Mouse (Mus musculus) adipocyte (in vitro differentiated cells): ENCODE results near the gene Gm7879.
A peak's percentile ranks its signal among the peaks of the same experiment; 100 is the strongest.
"Not testable (repeated sequence)": the region's sequence is repeated elsewhere in the genome, so short reads cannot be mapped to it uniquely, and the experiment has no call there.

ENCODE experiments used
- DNase-seq: peaks from one replicate; pipeline ENCODE4 v3.0.0-alpha.2; 2016; ENCODE audit warnings: low spot score

Gm7879 gene

GRCm38 (mm10) chr5:43912844-43913243, at the start of gene Gm7879:
Gene Gm7879, plus strand, starts transcription at chr5:43913144.
- not testable (repeated sequence) for DNase-seq

- DNase-seq: no peak
These were observed 49.3 kb upstream of the Gm7879 start for GRCm38 (mm10) chr5:43863642-43864041.

DNA sequence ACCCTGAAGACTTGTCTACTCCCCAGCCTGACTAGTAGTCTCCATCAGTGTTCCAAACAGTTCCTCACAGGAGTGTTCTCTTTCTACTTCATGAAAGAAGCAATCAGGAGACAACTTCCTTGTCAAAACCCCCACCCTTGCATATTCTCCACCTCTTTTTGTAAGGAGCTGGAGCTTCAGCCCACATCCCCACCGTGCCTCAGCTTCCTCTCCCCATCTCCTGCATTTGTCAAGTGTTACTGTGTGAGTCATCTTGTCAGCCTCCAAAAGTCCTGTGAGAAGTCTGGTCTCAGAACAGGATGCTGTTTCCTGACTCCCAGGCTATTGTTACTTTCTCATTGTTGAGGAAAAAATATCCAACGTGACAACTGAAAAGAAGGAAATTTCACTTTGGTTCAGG, 47.6 kb upstream of the Gm7879 start:
- no peak for DNase-seq

DNA sequence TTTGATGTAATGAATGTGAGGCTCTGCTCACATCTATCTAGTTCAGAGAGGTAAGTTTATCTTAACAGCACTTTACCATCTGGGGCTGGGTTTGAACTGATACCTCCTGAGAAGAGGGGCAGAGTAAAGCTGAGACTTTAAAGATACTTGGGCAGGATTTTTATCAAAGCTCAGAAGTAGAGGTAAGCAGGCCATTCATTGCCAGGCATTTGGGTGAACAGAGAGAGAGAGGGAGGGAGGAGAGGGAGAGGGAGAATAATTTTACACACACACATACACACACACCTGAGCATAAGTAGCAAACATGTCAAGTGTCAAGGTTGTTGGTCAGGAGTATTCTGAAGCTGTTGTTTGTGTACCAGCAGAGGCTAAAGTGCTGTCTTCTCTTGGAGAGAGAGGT, 44.7 kb upstream of the Gm7879 start, which contains the start of gene Cd38:
Gene Cd38, plus strand, starts transcription at position 301 of the 400 bp plus-strand sequence.
- no peak for DNase-seq

GRCm38 (mm10) chr5:43868711-43869600, 44.0 kb upstream of the Gm7879 start:
- DNase-seq: peak; percentile 26

DNA sequence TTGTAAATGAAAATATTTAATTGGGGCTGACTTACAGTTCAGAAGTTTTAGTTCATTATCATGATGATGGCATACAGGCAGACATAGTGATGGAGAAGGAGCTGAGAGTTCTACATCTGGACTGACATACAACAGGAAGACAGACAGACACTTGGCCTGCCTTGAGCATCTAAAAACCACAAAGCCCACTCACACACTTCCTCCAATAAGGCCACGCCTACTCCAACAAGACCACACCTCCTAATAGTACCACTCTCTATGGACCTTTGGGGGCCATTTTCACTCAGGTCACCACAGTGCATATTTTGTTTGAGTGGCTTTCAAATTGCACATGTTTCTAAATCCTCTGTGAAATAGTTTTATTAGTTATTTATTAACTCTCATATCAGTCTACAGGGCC, 41.1 kb upstream of the Gm7879 start:
- no peak for DNase-seq

DNA sequence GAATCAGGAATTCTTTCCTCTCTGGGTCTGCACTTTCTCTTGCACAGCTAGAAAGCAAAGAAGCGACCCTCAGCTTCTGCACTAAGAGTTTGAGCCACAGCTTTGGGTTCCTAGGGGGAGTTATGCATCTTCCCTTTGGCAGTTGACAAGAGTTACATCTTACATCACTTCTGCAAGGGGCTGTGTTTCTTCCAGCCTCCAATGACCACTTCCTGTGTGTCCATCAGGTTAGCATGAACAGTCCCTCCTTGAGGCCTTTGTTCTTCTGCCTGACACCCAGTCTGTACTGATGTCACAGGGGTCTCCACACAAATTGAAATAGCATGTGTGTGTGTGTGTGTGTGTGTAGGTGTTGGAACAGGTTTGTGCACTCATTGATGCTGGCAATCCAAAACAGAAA, 40.3 kb upstream of the Gm7879 start:
- DNase-seq: no peak

- no peak for DNase-seq
These were observed 30.9 kb upstream of the Gm7879 start for GRCm38 (mm10) chr5:43882034-43882433.

- no peak for DNase-seq
These were observed 27.7 kb upstream of the Gm7879 start for GRCm38 (mm10) chr5:43885060-43885820.

GRCm38 (mm10) chr5:43892386-43892785, 20.6 kb upstream of the Gm7879 start:
- DNase-seq: peak; percentile 65

DNA sequence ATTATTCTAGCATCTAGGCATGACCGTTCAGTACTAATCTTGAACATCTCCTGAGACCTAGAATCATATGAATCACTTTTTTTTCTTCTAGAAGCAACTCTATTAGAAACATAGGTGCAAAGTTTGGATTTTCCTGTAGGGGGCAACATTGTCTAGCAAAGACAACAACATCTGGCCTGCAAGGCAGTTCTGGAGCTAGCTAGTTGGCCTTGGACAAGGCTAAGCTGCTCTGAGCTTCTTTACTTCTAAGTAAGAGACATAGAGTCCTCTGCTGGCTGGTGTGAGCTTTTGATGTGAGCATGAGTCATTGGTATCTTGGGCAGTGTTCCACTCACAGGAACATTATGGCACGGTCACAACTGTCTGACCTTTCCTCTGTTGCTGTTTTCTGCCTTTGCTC, 18.8 kb upstream of the Gm7879 start:
- peak; percentile 85 for DNase-seq

DNA sequence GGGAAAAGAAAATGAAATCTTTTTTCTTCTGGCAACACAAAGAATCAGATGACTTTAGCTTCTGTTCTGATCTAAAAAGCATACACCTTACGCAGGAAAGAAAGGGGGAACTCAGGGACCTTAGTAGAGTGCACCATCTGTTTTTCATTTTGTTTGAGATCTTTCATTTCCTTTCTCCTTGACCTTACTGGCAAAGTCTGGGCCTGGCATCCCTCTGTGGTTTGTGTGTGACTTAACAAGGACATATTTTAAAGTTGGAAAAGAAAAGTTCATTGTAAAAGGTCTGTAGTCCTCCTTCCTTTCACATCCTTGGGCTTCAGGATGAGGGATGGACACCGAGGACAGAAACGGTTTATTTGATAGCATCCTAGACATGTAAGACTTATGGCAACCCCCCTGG, 17.0 kb upstream of the Gm7879 start:
- no peak for DNase-seq

DNA sequence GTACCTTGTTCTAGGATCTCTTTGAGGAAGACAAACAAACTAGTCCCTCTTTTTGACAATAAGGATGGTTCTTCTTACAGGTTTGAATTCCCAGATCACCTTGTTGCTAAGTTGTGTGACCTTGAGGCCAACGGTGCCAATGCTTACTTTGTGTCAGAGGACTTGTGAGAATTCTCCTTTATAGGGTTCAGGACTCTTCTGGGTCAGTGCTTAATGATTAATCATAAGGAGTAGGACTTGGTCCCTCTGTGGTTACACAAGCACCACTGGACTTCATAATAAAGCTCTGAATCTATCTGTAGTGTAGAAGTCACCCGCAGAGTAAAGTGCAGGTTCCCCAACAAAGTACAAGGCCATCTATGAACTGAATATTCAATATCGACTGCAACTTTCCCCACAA, 8.3 kb upstream of the Gm7879 start:
- no peak for DNase-seq

DNA sequence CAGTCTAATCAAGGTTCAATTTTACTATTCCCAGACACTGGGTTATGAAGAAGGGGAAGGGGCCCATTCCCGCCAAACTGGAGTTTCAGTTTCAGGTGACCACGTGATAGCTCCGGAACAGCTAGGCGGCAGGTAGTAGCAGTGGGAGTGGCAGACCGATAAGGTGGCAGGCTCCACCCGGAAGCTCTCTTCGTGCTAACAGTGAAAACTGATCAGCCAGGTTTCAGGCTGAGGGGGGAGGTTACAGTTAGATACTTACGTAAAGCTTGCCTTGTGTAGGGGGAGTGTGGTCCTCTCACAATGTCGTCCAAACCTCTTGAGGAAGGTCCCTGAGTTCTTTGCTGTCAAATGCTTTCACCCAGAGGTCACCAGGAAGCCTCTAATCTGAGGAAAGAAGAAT, 3.7 kb upstream of the Gm7879 start:
- no peak for DNase-seq

DNA sequence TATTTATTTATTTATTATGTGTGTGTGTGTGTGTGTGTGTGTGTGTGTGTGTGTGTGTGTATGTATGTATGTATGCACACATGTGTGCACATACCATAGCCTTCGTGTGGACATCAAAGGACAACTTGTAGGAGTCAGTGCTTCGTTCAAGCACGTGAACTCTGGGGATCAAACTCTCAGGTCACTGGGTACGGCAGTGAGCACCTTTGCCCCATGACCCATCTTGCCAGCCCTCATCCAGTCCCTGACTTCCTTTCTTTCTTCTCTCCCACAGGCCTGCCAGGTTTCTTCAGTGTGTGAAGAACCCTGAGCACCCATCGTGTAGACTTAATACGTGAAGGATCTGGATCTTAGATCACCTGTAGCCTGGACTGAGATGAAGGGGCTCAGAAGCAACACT, 2.9 kb upstream of the Gm7879 start:
- DNase-seq: no peak

DNA sequence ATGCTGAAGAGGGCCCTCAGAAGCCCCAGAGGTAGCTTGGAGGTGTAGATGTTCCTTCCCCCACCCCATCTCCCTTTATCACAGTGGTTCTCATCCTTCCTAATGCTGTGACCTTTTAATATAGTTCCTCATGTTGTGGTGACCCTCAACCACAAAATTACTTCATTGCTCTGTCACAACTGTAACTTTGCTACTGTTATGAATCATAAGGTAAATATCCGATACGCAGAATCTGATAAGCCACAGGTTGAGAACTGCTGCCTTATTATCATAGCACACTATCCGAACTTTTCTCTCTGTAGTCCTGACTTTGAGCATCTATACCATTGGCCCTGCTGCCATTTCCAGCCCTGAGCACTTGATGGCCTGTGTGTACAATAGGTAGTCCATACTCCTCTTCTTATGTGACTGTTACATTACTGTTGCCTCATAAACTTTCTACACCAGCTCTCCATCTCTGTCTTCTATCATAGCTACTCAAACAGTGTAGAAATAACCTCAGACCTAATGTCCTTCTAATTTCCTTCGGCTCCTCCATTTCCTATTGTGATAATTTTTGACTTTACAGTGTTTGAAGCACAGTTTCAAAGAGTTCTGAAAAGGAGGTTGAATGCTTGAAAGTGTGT, 2.4 kb downstream of the Gm7879 start:
- no peak for DNase-seq

GRCm38 (mm10) chr5:43921877-43922276, 8.9 kb downstream of the Gm7879 start:
- DNase-seq: no peak

DNA sequence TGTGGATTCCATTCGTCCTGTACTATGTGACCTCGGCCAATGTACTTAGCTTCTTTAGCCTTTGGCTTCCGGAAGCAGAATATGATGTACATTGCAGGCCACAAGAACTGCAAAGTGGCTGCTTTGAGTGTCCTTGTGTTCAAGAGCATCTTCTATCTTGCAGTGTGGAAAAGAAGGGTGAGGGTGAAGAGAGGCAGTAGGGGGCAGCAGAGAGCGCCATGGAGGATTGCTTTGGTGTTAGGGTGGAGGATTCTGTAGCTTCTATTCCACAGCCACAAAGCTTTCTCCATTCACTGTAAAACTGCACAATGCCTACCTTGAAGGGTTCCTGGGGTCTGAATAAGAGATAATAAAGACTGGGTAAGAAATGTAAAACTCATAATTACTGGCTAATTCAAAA, 11.0 kb downstream of the Gm7879 start:
- peak; percentile 78 for DNase-seq

DNA sequence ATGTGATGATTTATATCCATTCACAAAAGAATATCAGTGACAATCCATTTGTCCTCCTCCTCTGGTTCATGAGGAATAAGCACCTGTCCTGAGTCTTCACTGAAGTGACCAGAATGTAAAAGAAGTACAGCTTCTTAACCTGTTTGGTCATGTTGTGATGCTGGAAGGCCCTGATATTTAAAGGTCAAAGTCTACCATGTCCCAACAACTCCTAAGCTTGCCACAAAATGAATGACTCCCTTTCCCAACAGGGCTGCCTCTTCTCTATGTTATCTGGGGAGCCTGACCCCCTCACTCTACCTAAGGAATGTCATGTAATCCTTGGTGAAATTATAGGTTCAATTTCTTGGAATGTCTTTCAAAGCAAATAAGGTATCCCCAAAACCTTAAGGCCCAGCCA, 14.8 kb downstream of the Gm7879 start:
- DNase-seq: no peak

DNA sequence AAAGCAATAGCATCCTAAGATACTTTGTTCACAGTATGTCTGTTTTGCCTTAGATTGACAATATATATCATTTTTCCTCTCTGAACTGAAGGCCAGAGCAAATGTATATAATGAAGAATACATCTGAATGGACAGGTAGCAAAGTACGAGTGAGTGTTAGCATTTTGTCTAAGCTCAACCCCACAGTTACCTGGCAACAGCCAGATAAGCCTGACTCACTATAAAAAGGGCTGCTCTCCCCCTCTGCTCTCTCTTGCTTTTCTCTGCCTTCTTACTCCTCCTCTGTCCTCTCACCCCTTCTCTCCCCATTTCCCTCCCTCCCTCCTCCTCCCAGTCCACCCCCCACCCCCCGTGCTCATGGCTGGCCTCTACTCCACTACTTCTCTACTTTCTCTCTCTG, 20.3 kb downstream of the Gm7879 start:
- no peak for DNase-seq

DNA sequence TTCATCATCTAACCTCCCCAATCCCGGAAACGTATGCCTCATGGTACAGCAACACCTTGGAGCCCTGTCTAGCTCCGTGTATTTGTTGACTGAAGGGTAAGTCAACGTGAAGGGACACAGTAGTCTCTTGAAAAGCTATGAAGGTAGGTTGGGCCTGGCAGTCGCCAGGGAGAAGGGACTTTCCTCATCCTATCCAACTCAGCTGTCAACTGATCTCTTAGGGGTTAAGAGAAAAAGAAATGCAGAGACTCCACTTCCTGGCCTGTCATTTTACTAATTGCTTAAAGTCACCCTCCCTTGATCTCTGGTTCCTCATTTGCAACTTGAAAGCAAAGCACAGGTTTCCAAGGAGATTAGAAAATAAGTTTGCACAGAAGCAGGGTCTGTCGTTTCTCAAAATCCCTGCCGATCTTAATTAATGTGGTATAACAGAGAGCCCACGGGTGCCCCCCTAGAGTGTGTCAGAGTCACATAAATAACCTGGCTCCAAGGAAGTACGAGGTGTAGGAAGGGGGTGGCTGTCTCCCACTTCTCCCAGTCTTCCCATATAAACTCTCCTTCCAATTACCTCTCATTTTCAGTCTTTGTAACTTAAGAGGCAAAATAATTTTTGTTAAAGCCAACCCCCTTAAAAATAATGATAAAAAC, 34.5 kb downstream of the Gm7879 start:
- DNase-seq: no peak

DNA sequence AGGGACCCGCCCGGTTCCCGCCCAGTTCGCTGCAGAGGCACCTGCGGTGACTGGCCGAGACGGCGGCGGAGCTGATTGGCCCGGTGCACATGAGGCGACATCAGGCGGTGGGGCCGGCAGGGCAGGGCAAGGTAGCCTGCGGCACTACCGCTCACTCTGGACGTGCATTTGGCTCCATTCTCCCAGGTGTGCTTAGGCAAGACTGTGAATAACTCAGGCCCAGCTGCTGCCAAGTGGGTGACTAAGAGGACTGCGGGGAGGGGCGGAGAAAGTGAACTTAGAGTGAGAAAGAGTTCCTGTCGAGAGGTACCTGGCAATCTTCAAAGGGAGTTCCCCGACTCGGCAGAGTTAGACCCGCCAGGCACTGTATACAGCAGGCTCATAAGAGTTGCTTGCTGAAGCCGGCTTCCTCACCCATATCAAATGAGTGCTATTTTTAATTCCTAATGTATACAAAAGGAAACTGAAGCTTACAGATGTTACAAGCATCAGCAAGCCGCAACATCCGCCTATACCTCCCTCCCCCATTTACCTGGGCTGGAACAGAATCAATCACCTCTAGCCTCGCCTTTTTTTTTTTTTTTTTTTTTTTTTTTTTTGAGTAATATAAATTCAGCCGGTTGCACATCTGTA, 35.3 kb downstream of the Gm7879 start:
- no peak for DNase-seq
